Mouse (Mus musculus) hindbrain, embryonic 11.5 days (tissue): ENCODE results near the gene Ptprr. TPM values are rescaled to one million over a fixed set of nuclear protein-coding genes. Genes with fewer than 3 reads are reported as not detected.

Experiments
- ATAC-seq: fragments of 200-750 bp; cut with Nextera tagmentation; 2 replicates; pipeline ENCODE4 v1.8.0; 2017; ENCODE audit warnings: mild to moderate bottlenecking, moderate TSS enrichment, moderate library complexity; ENCODE audit not compliant: low FRiP score
- DNase-seq: peaks from one replicate; pipeline ENCODE4 v3.0.0-alpha.2; 2015; ENCODE audit warnings: low spot score
- H3K27ac ChIP-seq: fragments of 300-500 bp; sonication (generic); 2 replicates; pipeline ENCODE4 v1.5.1; 2014; ENCODE audit warnings: mild to moderate bottlenecking, low read depth, low read length
- H3K27me3 ChIP-seq: fragments of 300-500 bp; sonication (generic); 2 replicates; pipeline ENCODE4 v1.6.1; 2014; ENCODE audit warnings: mild to moderate bottlenecking, low read length, moderate library complexity, mixed read lengths; ENCODE audit not compliant: control insufficient read depth, insufficient read depth
- H3K36me3 ChIP-seq: fragments of 300-500 bp; sonication (generic); 2 replicates; pipeline ENCODE4 v1.6.1; 2014; ENCODE audit warnings: mild to moderate bottlenecking, low read length, moderate library complexity, mixed read lengths; ENCODE audit not compliant: control insufficient read depth, insufficient read depth
- H3K4me1 ChIP-seq: fragments of 300-500 bp; sonication (generic); replicated peaks from 2 replicates; pipeline ENCODE4 v1.6.1; 2014; ENCODE audit warnings: low read length, mixed read lengths; ENCODE audit not compliant: control insufficient read depth, insufficient read depth
- H3K4me2 ChIP-seq: fragments of 300-500 bp; sonication (generic); replicated peaks from 2 replicates; pipeline ENCODE4 v1.6.1; 2014; ENCODE audit warnings: mild to moderate bottlenecking, low read depth, low read length
- H3K4me3 ChIP-seq: fragments of 300-500 bp; sonication (generic); 2 replicates; pipeline ENCODE4 v1.5.1; 2014; ENCODE audit warnings: low read depth, low read length
- H3K9ac ChIP-seq: fragments of 300-500 bp; sonication (generic); 2 replicates; pipeline ENCODE4 v1.6.1; 2014; ENCODE audit warnings: low read depth, low read length
- H3K9me3 ChIP-seq: fragments of 300-500 bp; sonication (generic); 2 replicates; pipeline ENCODE4 v1.6.1; 2016; ENCODE audit warnings: low read length; ENCODE audit not compliant: control insufficient read depth
- WGBS: fragments of 180-500 bp; shearing (Covaris S2); extraction: QIAGEN DNeasy Blood & Tissue Kit; methylation state at CpG from one replicate; pipeline ENCODE4 v1.1.7; 2014; 5-methylcytosine and 5-hydroxymethylcytosine counted together
- polyA plus RNA-seq: library from polyadenylated mRNA; unstranded; fragments of >200 nt; fragmentation: Nextera tagmentation; extraction: Ambion mirVana; gene quantifications from 2 replicates; pipeline ENCODE4 v1.2.1, GENCODE M21; 2014

The Ptprr gene
- 2.0 and 3.3 TPM in 2 replicates for polyA plus RNA-seq

GRCm38 (mm10) chr10:116017845-116018479 is at the start of gene Ptprr:
TSS of gene Ptprr (plus strand) at chr10:116018213.
- ATAC-seq (peak; percentile 97), DNase-seq (peak; percentile 87)
- peak within 1 kb of the TSS; percentile 54 for H3K4me3 ChIP-seq
- H3K9me3 ChIP-seq: no peaks in the 10 kb centered on the region
- H3K27me3 ChIP-seq: no peaks in the 10 kb centered on the region
- peak within 1 kb of the TSS; percentile 81 for H3K4me2 ChIP-seq
- no peaks in the 10 kb centered on the region; the same call in none of the 2 replicates for H3K4me1 ChIP-seq
- WGBS: under 1% methylated on average over 19 of the region's 19 CpGs
- peak within 1 kb of the TSS; percentile 20; the same call in 1 of the 2 replicates for H3K27ac ChIP-seq
- peak within 1 kb of the TSS; percentile 50 for H3K9ac ChIP-seq
- H3K36me3 ChIP-seq: no peaks in the 10 kb centered on the region

- Histone ChIP-seq H3K9ac (no peak overlapping the region), H3K9me3 (no peaks in the 10 kb centered on the region), H3K4me1 (no peaks in the 10 kb centered on the region), H3K27ac (no peak overlapping the region), H3K4me2 (no peak overlapping the region), H3K27me3 (no peaks in the 10 kb centered on the region), H3K36me3 (no peaks in the 10 kb centered on the region), H3K4me3 (no peak overlapping the region)
- DNase-seq (no peak), ATAC-seq (no peak)
- WGBS: 78% methylated on average over 7 of the region's 7 CpGs
Observed at GRCm38 (mm10) chr10:115976345-115976744, 41.7 kb upstream of the Ptprr start.

GRCm38 (mm10) chr10:115978992-115979391 is 39.0 kb upstream of the Ptprr start:
- Histone ChIP-seq H3K4me3 (no peak overlapping the region), H3K4me1 (no peaks in the 10 kb centered on the region), H3K9me3 (no peaks in the 10 kb centered on the region), H3K4me2 (no peak overlapping the region), H3K27ac (no peak overlapping the region), H3K36me3 (no peaks in the 10 kb centered on the region), H3K27me3 (no peaks in the 10 kb centered on the region), H3K9ac (no peak overlapping the region)
- no peak for ATAC-seq
- WGBS: 72% methylated on average over 7 of the region's 7 CpGs
- no peak for DNase-seq

GRCm38 (mm10) chr10:115980018-115980417 is 38.0 kb upstream of the Ptprr start:
- H3K9ac ChIP-seq: no peak overlapping the region
- no peak overlapping the region for H3K27ac ChIP-seq
- no peaks in the 10 kb centered on the region for H3K4me1 ChIP-seq
- no peak overlapping the region for H3K4me2 ChIP-seq
- 93% methylated on average over 2 of the region's 2 CpGs for WGBS
- no peaks in the 10 kb centered on the region for H3K27me3 ChIP-seq
- no peaks in the 10 kb centered on the region for H3K36me3 ChIP-seq
- ATAC-seq (no peak), DNase-seq (no peak)
- no peaks in the 10 kb centered on the region for H3K9me3 ChIP-seq
- H3K4me3 ChIP-seq: no peak overlapping the region

- no peak overlapping the region for H3K27ac ChIP-seq
- WGBS: 58% methylated on average over 6 of the region's 6 CpGs
- no peaks in the 10 kb centered on the region for H3K9me3 ChIP-seq
- H3K4me2 ChIP-seq: no peak overlapping the region
- DNase-seq (no peak), ATAC-seq (no peak)
- no peak overlapping the region for H3K9ac ChIP-seq
- no peaks in the 10 kb centered on the region for H3K27me3 ChIP-seq
- no peaks in the 10 kb centered on the region for H3K4me1 ChIP-seq
- no peak overlapping the region for H3K4me3 ChIP-seq
- H3K36me3 ChIP-seq: no peaks in the 10 kb centered on the region
Observed at GRCm38 (mm10) chr10:115984308-115984707, 33.7 kb upstream of the Ptprr start.

- H3K9me3 ChIP-seq: no peaks in the 10 kb centered on the region
- no peak for DNase-seq
- H3K27ac ChIP-seq: no peak overlapping the region
- H3K9ac ChIP-seq: no peak overlapping the region
- ATAC-seq: no peak
- no peaks in the 10 kb centered on the region for H3K4me1 ChIP-seq
- H3K27me3 ChIP-seq: no peaks in the 10 kb centered on the region
- H3K4me3 ChIP-seq: no peak overlapping the region
- whole genome bisulfite sequencing: 69% methylated on average over 8 of the region's 8 CpGs
- H3K4me2 ChIP-seq: no peak overlapping the region
- H3K36me3 ChIP-seq: no peaks in the 10 kb centered on the region
Observed at GRCm38 (mm10) chr10:116001838-116002237, 16.2 kb upstream of the Ptprr start.

- Histone ChIP-seq H3K9me3 (no peaks in the 10 kb centered on the region), H3K9ac (no peak overlapping the region), H3K27me3 (no peaks in the 10 kb centered on the region), H3K4me2 (no peak overlapping the region), H3K4me1 (no peaks in the 10 kb centered on the region), H3K36me3 (no peaks in the 10 kb centered on the region), H3K4me3 (no peak overlapping the region), H3K27ac (no peak overlapping the region)
- WGBS: 55% methylated on average over 6 of the region's 6 CpGs
- ATAC-seq: no peak
- no peak for DNase-seq
Observed at GRCm38 (mm10) chr10:116006675-116007074, 11.3 kb upstream of the Ptprr start.

GRCm38 (mm10) chr10:116018480-116018891 is 473 bp downstream of the Ptprr start:
- ATAC-seq (peak; percentile 83), DNase-seq (no peak)
- WGBS: under 1% methylated on average over 17 of the region's 17 CpGs
- Histone ChIP-seq H3K9ac (peak overlapping the region; percentile 50), H3K36me3 (no peaks in the 10 kb centered on the region), H3K27ac (no peak overlapping the region; the same call in 1 of the 2 replicates), H3K4me1 (no peaks in the 10 kb centered on the region; the same call in none of the 2 replicates), H3K27me3 (no peaks in the 10 kb centered on the region), H3K4me2 (peak overlapping the region; percentile 81), H3K4me3 (peak overlapping the region; percentile 54), H3K9me3 (no peaks in the 10 kb centered on the region)
